ENCODE assay signal across 16 mouse cellular contexts in the genomic region with DNA sequence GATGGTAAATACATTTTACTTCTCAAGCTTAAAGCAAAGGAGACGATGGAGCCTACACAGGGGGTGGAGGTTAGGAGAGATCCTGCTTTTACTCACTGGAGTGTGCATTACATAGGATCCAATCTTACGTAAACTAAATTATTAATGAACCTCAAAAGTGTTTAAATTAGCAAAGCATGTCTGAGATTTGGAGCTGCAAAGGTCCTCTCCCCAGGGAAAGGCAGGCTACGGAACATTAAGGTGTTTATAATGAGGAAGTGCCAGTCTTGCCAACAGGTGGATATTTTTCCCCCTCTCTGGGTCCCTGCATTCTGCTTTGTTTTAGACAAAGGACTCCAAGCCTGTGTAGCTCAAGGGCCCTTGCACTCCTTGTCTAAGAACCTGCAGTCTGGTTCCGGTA.
DNase-seq lines count a peak whose midpoint lies in the region; ATAC-seq and TF ChIP-seq lines count a peak whose summit lies in the region.
"Had no signal": no experiment of that assay in that cellular context is flagged by ENCODE, and none has a peak within 500 bp of the region (broad histone marks: within the 10 kb centered on the region; RNA-seq: fewer than 3 reads in every experiment).

No protein-coding gene starts in this region.

- intact Hi-C loops in left cerebral cortex, postnatal 14 days (cut with DNase I): loop anchor here (5.0 kb wide), 1 partner anchor 46 kb away; no protein-coding TSS in a partner anchor

- H3K9me3 ChIP-seq in hindbrain, embryonic 11.5 days (ENCODE audit: control insufficient read depth, low read length): no peaks in the 10 kb centered on the region
- H3K9me3 ChIP-seq in midbrain, embryonic 13.5 days: no peaks in the 10 kb centered on the region
- no peaks in the 10 kb centered on the region for H3K9me3 ChIP-seq in stomach, embryonic 15.5 days
- H3K9me3 ChIP-seq: heart, embryonic 10.5 days; liver, embryonic 13.5 days had no signal

- no peak overlapping the region for H3K4me3 ChIP-seq in layer of hippocampus, adult 2 months
- H3K4me3 ChIP-seq in hindbrain, embryonic 11.5 days (ENCODE audit: low read depth, low read length): no peak overlapping the region
- peak overlapping the region; percentile 34; the same call in 1 of the 2 replicates for H3K4me3 ChIP-seq in midbrain, embryonic 13.5 days (replicated peaks)
- no peak overlapping the region for H3K4me3 ChIP-seq in stomach, embryonic 15.5 days (replicated peaks)
- H3K4me3 ChIP-seq: heart, embryonic 10.5 days; liver, embryonic 13.5 days had no signal

- 41% methylated on average over 4 of the region's 4 CpGs for WGBS in hindbrain, embryonic 11.5 days
- 20% methylated on average over 4 of the region's 4 CpGs for WGBS in midbrain, embryonic 13.5 days
- WGBS in stomach, embryonic 15.5 days: 68% methylated on average over 4 of the region's 4 CpGs

- peaks cover 18% of the 10 kb centered on the region for H3K4me1 ChIP-seq in hindbrain, embryonic 11.5 days (replicated peaks; ENCODE audit: control insufficient read depth, insufficient read depth, low read length)
- H3K4me1 ChIP-seq in midbrain, embryonic 13.5 days (replicated peaks): peaks cover 83% of the 10 kb centered on the region
- peaks cover 19% of the 10 kb centered on the region for H3K4me1 ChIP-seq in stomach, embryonic 15.5 days
- H3K4me1 ChIP-seq: liver, embryonic 13.5 days had no signal

- no peak for DNase-seq in layer of hippocampus, adult 2 months (ENCODE audit: low spot score in 2 of 2)
- no peak for DNase-seq in layer of hippocampus, adult 18-20 months (ENCODE audit: low spot score in 2 of 2)
- no peak for DNase-seq in hindbrain, embryonic 11.5 days (ENCODE audit: low spot score)
- no peak for DNase-seq in frontal cortex, postnatal 36 days (ENCODE audit: low spot score in 2 of 2)
- DNase-seq in left cerebral cortex, postnatal 14 days (ENCODE audit: low spot score in 2 of 2): no peak
- DNase-seq: cerebellum, adult 8-10 months; heart, postnatal 36 days; kidney, adult 9 months; liver, embryonic 13.5 days; lung, postnatal 4 days; thymus, postnatal 4 days had no signal

- H3K27me3 ChIP-seq in hindbrain, embryonic 11.5 days (ENCODE audit: control insufficient read depth, insufficient read depth, low read length): no peaks in the 10 kb centered on the region
- H3K27me3 ChIP-seq in midbrain, embryonic 13.5 days: no peaks in the 10 kb centered on the region
- H3K27me3 ChIP-seq in stomach, embryonic 15.5 days (replicated peaks): no peaks in the 10 kb centered on the region
- H3K27me3 ChIP-seq: liver, embryonic 13.5 days; Patski had no signal

- H3K4me2 ChIP-seq in hindbrain, embryonic 11.5 days (replicated peaks; ENCODE audit: low read depth, low read length): peak overlapping the region; percentile 44
- H3K4me2 ChIP-seq in midbrain, embryonic 13.5 days (replicated peaks): peak overlapping the region; percentile 62
- H3K4me2 ChIP-seq in stomach, embryonic 15.5 days: no peak overlapping the region
- H3K4me2 ChIP-seq: liver, embryonic 13.5 days had no signal

- H3K36me3 ChIP-seq in hindbrain, embryonic 11.5 days (ENCODE audit: control insufficient read depth, insufficient read depth, low read length): no peaks in the 10 kb centered on the region
- H3K36me3 ChIP-seq in midbrain, embryonic 13.5 days: no peaks in the 10 kb centered on the region
- H3K36me3 ChIP-seq in stomach, embryonic 15.5 days: no peaks in the 10 kb centered on the region
- H3K36me3 ChIP-seq: heart, embryonic 10.5 days; liver, embryonic 13.5 days had no signal

- no peak for TF ChIP-seq CTCF in layer of hippocampus, adult 2 months (conservative IDR thresholded peaks at IDR 0.05)

- H3K9ac ChIP-seq in hindbrain, embryonic 11.5 days (ENCODE audit: low read depth, low read length): no peak overlapping the region
- 0 out of 2 replicates have a peak overlapping the region, but pooled peaks have one; percentile 11 for H3K9ac ChIP-seq in midbrain, embryonic 13.5 days (replicated peaks)
- no peak overlapping the region for H3K9ac ChIP-seq in stomach, embryonic 15.5 days
- H3K9ac ChIP-seq: liver, embryonic 13.5 days had no signal

- peak overlapping the region; percentile 88 for H3K27ac ChIP-seq in layer of hippocampus, adult 2 months
- peak overlapping the region; percentile 70; the same call in 1 of the 2 replicates for H3K27ac ChIP-seq in hindbrain, embryonic 11.5 days (ENCODE audit: low read depth, low read length)
- peak overlapping the region; percentile 90 for H3K27ac ChIP-seq in midbrain, embryonic 13.5 days
- peak overlapping the region; percentile 9; the same call in 1 of the 2 replicates for H3K27ac ChIP-seq in stomach, embryonic 15.5 days
- H3K27ac ChIP-seq: liver, embryonic 13.5 days had no signal

- no peak for ATAC-seq in hindbrain, embryonic 11.5 days (ENCODE audit: low FRiP score)
- ATAC-seq in midbrain, embryonic 13.5 days: no peak
- ATAC-seq in stomach, embryonic 15.5 days (ENCODE audit: insufficient read depth, low FRiP score, low read depth): no peak
- no peak for ATAC-seq in erythroid progenitor cell, adult 5-6 weeks (replicated peaks; ENCODE audit: low FRiP score, poor library complexity, severe bottlenecking)
- ATAC-seq: Patski had no signal

Comparison
In these comparisons a context has a peak if more than half of its experiments do, and no peak if none do; other contexts are left out.
1. H3K27ac ChIP-seq: peak in every context shown above with its lines; median percentile 90 in midbrain, embryonic 13.5 days; 88 in layer of hippocampus, adult 2 months; 70 in hindbrain, embryonic 11.5 days; 9 in stomach, embryonic 15.5 days.